Mouse (Mus musculus): ENCODE measurements around the gene Frmpd1.

Gene Frmpd1

GRCm38 (mm10) chr4:45184521-45185330, at the start of gene Frmpd1:
TSS of gene Frmpd1 (plus strand) at chr4:45184875.
- no peak for DNase-seq (ENCODE audit: low read depth)

GRCm38 (mm10) chr4:45137636-45138035, 47.0 kb upstream of the Frmpd1 start:
- DNase-seq (ENCODE audit: low read depth) = no peak

GRCm38 (mm10) chr4:45141835-45142234, 42.8 kb upstream of the Frmpd1 start:
- DNase-seq (ENCODE audit: low read depth) = no peak

DNA sequence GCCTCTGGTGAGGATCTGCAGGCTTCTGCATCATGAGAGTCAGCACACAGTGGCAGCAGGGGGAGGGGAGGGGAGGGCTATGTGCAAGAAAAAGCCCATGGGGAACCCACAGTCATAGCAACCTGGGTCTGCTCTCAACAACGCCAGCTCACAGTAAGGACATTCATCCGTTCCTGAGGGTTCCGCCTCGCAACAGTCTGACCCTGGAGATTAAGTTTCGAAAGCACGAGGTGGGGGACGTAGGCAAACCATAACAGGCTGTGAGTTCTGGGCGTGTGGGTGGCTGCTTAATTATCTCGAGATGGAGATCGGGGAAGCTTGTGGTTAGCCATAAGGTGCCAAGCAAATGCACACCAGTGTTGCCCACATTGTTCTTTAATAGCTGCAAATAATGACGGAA, 42.3 kb upstream of the Frmpd1 start:
- no peak for DNase-seq (ENCODE audit: low read depth)

- no peak for DNase-seq (ENCODE audit: low read depth)
Observed at GRCm38 (mm10) chr4:45143005-45143404, 41.7 kb upstream of the Frmpd1 start.

- DNase-seq (ENCODE audit: low read depth) = no peak
Observed at GRCm38 (mm10) chr4:45156433-45156832, 28.2 kb upstream of the Frmpd1 start.

- DNase-seq (ENCODE audit: low read depth) = no peak
Observed at GRCm38 (mm10) chr4:45158608-45159007, 26.1 kb upstream of the Frmpd1 start.

GRCm38 (mm10) chr4:45160773-45161172, 23.9 kb upstream of the Frmpd1 start:
- DNase-seq (ENCODE audit: low read depth) = no peak

DNA sequence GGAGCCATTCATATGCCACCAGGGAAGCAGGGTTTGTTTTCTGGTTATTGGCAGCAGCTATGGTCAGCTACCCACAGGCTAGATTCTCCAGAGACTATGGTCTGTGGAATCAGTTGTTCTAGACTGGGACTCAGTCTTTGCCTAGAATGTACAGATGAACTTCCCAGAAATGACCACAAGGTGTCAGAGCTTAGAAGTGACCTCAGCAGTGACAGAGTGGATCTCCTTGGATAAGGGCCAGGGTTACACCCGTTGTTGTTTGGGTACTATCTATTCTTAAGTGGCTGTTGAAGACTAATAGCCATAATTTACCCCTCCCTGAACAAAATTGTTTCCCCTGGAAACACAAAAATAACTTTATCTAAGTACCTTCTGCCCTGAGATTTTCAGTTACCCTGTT, 21.0 kb upstream of the Frmpd1 start:
- DNase-seq (ENCODE audit: low read depth) = no peak

- DNase-seq (ENCODE audit: low read depth) = no peak
Observed at GRCm38 (mm10) chr4:45165477-45165876, 19.2 kb upstream of the Frmpd1 start.

- no peak for DNase-seq (ENCODE audit: low read depth)
Observed at GRCm38 (mm10) chr4:45165955-45166354, 18.7 kb upstream of the Frmpd1 start.

DNA sequence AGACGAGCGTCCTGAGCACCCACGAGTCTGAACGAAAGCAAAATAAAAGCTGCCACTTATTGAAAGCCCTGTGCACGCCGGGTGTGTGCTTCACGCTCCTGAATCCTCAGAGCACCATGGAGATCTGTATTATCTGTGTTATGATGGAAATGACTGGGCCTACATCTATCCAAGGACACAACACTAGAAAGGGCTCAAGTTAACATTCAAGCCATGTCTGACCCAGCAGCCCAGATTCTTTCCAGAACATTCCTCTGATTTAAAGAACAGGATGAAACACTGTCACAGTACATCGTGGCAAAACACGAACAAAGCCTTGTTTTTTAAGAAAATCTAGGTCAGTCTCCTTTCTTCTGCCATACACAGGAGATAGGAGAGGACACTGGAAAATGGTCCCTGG, 13.3 kb upstream of the Frmpd1 start:
- no peak for DNase-seq (ENCODE audit: low read depth)

DNA sequence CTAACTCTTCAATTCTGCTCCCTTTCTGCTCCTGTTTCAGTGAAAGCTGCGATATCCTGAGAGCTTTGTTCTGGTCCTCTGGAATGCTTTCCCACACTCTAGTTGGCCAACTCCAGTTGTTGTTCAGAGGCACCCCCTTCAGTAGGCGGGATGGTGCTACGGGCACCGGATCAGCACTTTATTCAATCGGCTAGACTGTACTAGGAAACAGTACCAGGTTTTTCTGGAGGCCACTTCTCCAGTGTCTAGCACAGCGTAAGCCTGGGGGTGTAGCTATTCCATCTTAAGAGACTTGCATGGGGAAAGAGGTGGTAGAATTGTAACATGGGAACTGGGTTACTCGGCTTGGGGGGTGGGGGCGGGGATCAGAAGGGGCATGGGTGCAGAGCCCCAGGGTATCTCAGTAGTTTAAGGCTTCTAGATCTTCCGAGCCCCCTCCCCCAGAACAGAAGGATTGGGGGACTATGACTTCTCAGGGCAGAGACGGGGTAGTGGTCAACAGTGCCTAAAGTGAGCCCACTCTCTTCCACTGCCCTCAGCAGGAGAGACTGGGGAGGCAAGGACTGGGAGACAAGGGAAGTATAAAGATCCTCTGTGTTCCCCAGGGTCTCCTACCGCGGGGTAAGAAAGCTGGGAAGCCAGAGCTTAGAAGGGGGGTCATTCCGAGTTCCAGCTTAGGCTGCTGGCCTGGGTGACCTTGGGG, 706 bp upstream of the Frmpd1 start:
- no peak for DNase-seq (ENCODE audit: low read depth)

- no peak for DNase-seq (ENCODE audit: low read depth)
Observed at GRCm38 (mm10) chr4:45185331-45185669, 625 bp downstream of the Frmpd1 start.

DNA sequence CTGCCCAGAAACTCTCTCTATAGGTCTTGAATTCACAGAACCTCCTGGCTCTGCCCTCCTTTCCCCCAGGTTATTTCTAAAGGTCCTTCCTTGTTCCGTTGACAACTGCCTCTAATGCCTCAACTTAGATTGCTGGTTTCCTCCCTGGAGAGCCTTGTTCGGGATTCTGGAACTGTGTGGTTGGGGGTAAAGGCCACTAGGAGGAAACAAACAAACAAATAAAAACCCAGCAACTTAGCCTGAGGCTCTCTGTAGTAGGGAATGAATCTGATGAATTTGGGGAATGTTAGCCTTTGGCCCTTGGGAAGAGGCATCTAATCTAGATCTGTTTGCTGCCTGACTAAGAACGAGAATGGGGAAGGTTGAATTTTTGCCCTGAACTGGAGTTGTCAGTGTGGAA, 13.6 kb downstream of the Frmpd1 start:
- no peak for DNase-seq (ENCODE audit: low read depth)

GRCm38 (mm10) chr4:45203283-45203682, 18.6 kb downstream of the Frmpd1 start:
- no peak for DNase-seq (ENCODE audit: low read depth)

GRCm38 (mm10) chr4:45207444-45207843, 22.8 kb downstream of the Frmpd1 start:
- DNase-seq (ENCODE audit: low read depth) = no peak

DNA sequence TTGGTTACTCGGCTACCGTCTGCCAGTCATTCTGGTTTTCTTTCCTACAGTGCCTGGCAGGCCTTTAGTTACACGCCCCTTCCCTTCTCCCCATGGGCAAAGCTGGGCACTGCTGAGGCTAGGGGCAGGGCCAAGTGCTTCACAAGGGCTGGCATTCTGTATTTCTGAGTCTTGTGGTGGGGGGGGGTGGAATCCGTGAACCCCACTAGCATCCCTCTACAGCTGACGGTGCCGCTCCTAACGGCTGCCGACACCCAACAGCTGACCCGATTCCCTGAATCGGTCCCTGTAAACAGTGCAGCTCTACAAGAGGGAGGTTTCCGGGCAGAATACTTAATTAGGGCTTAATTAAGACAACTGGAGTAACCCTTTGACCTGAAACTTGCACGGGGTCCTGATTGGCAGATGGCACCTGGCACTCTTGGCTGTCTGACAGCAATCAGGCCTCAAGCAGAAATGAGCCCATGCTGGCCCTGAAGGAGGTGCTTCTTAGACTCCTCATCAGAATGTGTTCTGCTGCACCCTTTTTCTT, 24.2 kb downstream of the Frmpd1 start:
- DNase-seq (ENCODE audit: low read depth) = no peak

DNA sequence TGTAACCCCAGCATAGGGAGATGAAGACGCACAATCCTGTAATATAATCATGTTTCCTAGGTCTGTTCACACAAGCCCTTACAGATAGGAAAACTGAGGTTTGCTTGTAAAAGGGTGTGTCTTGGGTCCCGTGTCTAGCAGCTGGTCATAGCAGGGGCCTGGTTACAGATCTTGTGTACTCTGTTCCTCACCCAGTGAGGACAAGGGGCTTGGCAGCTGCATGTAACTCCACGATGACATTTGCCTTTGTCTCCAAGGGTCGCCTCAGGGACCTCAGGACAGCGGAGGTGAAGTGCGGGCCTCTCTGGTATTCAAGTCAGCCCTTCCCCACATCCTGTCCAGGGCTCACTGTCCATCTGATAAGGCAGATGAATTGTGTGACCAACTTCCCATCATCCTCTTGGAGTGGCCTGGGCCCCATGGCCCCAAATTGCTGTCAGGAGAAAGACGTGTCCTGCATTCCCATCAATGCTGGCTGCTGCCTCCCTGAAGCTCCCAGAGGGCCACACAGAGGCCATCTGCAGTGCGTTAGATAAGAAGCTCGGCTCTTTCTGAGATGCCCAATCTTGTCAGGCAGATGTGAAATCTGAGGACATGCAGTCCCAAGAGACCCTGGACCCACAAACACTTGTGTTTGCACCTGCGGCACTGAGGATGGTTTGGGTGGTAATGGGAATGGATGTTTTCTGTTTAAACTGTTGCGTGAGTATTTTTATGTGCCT, 27.8 kb downstream of the Frmpd1 start:
- no peak for DNase-seq (ENCODE audit: low read depth)

DNA sequence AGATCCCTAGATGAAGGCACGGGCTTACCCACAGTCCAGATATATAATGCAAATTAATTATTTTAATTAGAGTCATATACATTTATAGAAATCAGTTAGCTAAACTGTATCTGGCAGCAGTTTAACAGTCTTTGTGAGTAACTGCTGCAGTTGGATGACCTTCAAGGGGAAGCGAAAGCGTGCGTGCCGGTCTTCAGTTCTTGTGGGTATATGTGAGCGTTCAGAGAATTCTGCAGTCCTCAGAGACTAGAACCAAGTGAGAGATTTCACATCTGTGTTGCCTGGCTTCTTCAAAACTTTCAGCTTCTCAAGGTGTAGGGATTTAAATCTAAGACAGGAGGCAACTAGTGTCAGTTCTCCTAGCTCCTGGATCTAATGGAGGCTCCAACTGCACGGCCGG, 35.3 kb downstream of the Frmpd1 start:
- no peak for DNase-seq (ENCODE audit: low read depth)

GRCm38 (mm10) chr4:45222395-45222794, 37.7 kb downstream of the Frmpd1 start:
- no peak for DNase-seq (ENCODE audit: low read depth)

DNA sequence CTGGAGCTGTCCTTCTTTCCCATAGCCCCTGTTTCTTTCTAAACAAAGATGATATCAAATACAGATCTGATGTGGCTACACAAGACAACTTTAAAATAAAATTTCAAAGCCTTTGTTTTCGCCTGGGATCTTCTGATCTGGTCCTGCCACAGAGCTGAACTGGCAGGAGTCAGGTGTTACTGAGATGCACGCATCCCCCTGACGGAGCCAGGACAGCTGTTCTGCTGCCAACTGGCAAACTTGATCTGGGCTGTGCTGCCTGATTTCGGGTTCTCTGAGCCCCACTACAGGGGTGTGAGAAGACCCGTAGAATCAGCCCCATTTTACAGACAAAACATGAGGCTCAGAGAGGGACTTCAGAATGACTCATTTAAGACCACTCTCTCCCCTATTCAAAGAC, 45.6 kb downstream of the Frmpd1 start:
- no peak for DNase-seq (ENCODE audit: low read depth)

DNA sequence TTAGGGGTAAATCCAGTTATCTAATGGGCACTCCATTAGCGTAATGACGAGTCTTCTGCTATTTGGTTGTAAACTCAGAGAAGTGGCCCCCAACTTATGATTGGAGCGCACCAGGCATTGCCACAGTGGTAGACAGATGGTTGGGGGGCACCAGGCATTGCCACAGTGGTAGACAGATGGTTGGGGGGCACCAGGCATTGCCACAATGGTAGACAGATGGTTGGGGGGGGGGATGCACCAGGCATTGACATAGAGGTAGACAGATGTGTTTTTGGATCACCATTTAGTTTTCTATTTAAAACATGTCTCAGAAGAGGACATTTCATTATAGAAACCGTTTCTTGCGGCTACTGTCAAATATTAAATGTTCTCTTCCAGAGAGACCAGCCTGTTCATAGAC, 53.6 kb downstream of the Frmpd1 start:
- no peak for DNase-seq (ENCODE audit: low read depth)
